Comparison of ENCODE assay signal across 10 mouse cellular contexts in the genomic region with DNA sequence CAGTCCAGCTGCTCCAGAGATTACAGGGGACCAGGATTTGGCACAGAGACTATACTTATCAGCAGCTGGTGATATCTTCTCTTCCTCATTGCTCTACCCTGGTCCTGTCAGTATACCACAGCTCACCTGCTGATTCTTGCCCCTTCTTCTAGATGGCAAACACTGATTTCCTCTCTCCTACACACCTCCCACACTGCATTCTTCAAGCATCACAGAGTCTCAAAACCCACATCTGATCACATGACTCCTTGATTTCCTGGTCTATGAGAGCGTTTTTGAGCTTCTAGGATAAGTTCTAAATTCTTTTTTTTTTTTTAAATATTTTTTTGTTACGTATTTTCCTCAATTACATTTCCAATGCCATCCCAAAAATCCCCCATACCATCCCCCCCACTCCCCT.
"Had no signal": no experiment of that assay in that cellular context is flagged by ENCODE, and none has a peak within 500 bp of the region (broad histone marks: within the 10 kb centered on the region; RNA-seq: fewer than 3 reads in every experiment).

No protein-coding gene starts in this region.

- H3K9me3 ChIP-seq: kidney, embryonic 15.5 days; limb, embryonic 13.5 days; midbrain, embryonic 12.5 days; stomach, embryonic 15.5 days had no signal

- H3K27ac ChIP-seq: kidney, embryonic 15.5 days; limb, embryonic 13.5 days; liver, embryonic 14.5 days; midbrain, embryonic 12.5 days; stomach, embryonic 15.5 days had no signal

- H3K4me1 ChIP-seq: midbrain, embryonic 12.5 days had no signal

- H3K4me3 ChIP-seq: kidney, embryonic 15.5 days; limb, embryonic 13.5 days; midbrain, embryonic 12.5 days; stomach, embryonic 15.5 days had no signal

- DNase-seq: kidney, adult 2 months; kidney, postnatal 14 days; lung, adult 18-20 months; right cerebral cortex, postnatal 14 days had no signal

- H3K9ac ChIP-seq: kidney, embryonic 15.5 days; limb, embryonic 13.5 days; liver, embryonic 14.5 days; midbrain, embryonic 12.5 days; stomach, embryonic 15.5 days had no signal

- H3K36me3 ChIP-seq: kidney, embryonic 15.5 days; midbrain, embryonic 12.5 days; stomach, embryonic 15.5 days had no signal

- H3K27me3 ChIP-seq: kidney, embryonic 15.5 days; limb, embryonic 13.5 days; midbrain, embryonic 12.5 days; stomach, embryonic 15.5 days had no signal

- ATAC-seq: midbrain, embryonic 16.5 days had no signal

- H3K4me2 ChIP-seq: kidney, embryonic 15.5 days; limb, embryonic 13.5 days; midbrain, embryonic 12.5 days; stomach, embryonic 15.5 days had no signal
